Mouse (Mus musculus): ENCODE data around the gene Ube2q2. TPM values are rescaled to one million over a fixed set of nuclear protein-coding genes. Genes with fewer than 3 reads are reported as not detected.

Ube2q2 gene
- 22.7 and 22.8 TPM in 2 replicates for polyA plus RNA-seq (2012; rRNA removed)

DNA sequence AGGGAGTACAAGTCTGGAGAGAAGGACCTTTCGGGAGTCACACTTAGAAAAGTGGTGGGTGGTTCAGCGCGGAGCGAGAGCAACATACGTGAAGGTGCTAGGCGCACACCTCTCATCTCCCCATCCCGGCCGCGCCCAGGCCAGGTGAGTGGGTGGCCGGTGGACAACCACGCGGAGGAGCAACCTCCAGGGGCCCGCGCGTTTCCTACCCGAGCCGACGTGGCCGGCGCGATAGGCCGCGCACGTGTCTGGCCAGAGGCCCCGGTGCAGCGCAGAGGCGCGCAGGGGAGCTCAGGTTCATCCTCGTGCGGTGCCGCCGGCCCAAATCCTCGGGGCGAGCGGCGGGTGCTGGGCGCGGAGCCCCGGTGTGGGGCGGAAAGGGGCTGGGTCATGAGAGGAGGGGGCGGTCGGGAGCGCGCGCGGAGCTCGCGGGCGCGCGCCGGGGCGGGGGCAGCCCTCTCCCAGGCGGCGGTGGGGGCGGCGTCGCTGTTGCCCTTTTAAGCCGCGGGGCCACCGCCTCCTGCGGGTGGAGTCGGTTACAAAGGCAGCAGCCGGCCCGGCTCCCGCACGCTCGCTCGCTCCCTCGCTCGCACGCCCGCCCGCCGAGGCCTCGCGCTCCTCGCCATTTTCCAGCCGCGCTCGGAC lies at the start of gene Ube2q2:
Gene Ube2q2 (plus strand): TSS at position 1 of the 645 bp plus-strand sequence.

DNA sequence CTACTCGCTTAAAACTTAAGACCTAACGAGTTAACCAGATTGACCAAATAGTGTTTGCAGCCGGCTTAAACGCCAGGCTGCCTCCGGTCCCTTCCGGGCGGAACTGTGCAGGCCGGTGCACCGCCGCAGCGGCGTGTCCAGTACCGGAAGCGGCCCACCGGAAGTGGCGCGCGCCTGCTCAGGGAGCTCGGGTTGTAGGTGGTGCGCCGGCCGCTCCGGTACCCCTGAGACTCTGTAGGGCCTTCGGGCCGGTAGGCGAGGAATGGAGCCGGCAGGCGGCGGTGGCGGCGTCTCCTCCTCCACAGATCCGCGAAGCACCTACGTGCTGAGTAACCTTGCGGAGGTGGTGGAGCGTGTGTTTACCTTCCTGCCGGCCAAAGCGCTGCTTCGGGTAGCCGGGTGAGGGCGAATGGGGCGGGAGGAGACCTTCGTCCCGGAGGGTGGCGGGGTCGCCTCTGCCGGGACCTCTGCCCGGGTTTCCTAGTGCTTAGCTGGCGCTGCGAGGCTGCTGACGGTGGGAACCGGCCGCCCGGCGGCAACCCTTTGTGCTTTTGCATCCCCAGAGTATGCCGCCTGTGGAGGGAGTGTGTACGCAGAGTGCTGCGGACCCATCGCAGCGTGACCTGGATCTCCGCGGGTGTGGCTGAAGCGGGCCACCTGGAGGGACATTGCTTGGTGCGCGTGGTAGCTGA lies 60.3 kb downstream of the Ube2q2 start, which contains the start of gene Fbxo22:
Gene Fbxo22 (plus strand): TSS at position 136 of the 692 bp plus-strand sequence.

Other genes starting within 250 kb of the Ube2q2 start
- gene Hykk, start 231.6 kb upstream of the Ube2q2 start, polyA plus RNA-seq (2012; rRNA removed): 1.7 and 2.1 TPM in 2 replicates
- gene Psma4, start 198.1 kb upstream of the Ube2q2 start, polyA plus RNA-seq (2012; rRNA removed): 215 and 236 TPM in 2 replicates
- 0.20 and 0.46 TPM in 2 replicates for gene AY074887, start 197.9 kb upstream of the Ube2q2 start, polyA plus RNA-seq (2012; rRNA removed)
- gene Chrna5, start 168.0 kb upstream of the Ube2q2 start, polyA plus RNA-seq (2012; rRNA removed): 2.4 and 3.4 TPM in 2 replicates
- 9.1 and 9.4 TPM in 2 replicates for gene Chrna3, start 122.3 kb upstream of the Ube2q2 start, polyA plus RNA-seq (2012; rRNA removed)
- gene Chrnb4, start 100.1 kb upstream of the Ube2q2 start, polyA plus RNA-seq (2012; rRNA removed): 1.2 and 1.6 TPM in 2 replicates
- 43.1 and 44.9 TPM in 2 replicates for gene Fbxo22, start 60.1 kb downstream of the Ube2q2 start, polyA plus RNA-seq (2012; rRNA removed)
- 0.11 and 0.34 TPM in 2 replicates for gene Nrg4, start 178.0 kb downstream of the Ube2q2 start, polyA plus RNA-seq (2012; rRNA removed)
- 4.6 and 5.2 TPM in 2 replicates for gene Tmem266, start 178.1 kb downstream of the Ube2q2 start, polyA plus RNA-seq (2012; rRNA removed)